Mouse (Mus musculus) heart, postnatal 10 days (tissue): Measurements from ENCODE around the gene Tacstd2. TPM values are rescaled to one million over a fixed set of nuclear protein-coding genes. Genes with fewer than 3 reads are reported as not detected.
A peak's percentile ranks its signal among the peaks of the same experiment; 100 is the strongest.
"Not testable (repeated sequence)": the region's sequence is repeated elsewhere in the genome, so short reads cannot be mapped to it uniquely, and the experiment has no call there.

Experiments
- DNase-seq, 2 experiments: peaks; one replicate each; pipeline ENCODE4 v3.0.0; 2021
- intact Hi-C: fragments of 180-260 bp; cut with DNase I; formaldehyde crosslinking; loops from one replicate; pipeline ENCODE4 v1.15.1; 2025
- total RNA-seq, 2 experiments: library from RNA; stranded (reverse); gene quantifications; 2 replicates each; pipeline ENCODE4 v1.2.3; 2021

Tacstd2 gene
- total RNA-seq, result not detected

- intact Hi-C loops, result loop anchor here (10.0 kb wide), 1 partner anchor 341 kb away; no protein-coding TSS in a partner anchor
- DNase-seq, result no peak
These were observed at the start of gene Tacstd2 for GRCm38 (mm10) chr6:67535777-67536054. Tacstd2 (minus strand) TSS chr6:67535796.

DNA sequence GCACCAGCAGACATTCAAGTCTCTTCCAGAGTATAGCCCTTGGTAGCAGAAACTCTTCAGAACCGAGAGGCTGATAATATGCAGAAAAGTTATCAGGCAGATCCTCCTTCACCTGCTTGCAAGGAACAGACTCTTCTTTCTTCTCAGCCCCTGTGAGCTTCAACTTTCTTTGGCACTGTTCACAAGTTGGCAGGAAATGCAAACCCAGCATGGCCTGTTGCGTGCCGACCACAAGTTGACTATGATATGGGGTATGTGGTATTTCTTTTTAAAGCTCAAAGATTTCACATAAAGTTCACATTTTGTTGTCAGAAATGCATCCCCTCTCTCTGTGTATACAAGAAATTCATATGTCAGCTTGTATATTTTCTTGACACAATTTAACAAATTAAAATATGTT lies 30.7 kb upstream of the Tacstd2 start:
- intact Hi-C loops, result no loop called here
- no peak for DNase-seq

DNA sequence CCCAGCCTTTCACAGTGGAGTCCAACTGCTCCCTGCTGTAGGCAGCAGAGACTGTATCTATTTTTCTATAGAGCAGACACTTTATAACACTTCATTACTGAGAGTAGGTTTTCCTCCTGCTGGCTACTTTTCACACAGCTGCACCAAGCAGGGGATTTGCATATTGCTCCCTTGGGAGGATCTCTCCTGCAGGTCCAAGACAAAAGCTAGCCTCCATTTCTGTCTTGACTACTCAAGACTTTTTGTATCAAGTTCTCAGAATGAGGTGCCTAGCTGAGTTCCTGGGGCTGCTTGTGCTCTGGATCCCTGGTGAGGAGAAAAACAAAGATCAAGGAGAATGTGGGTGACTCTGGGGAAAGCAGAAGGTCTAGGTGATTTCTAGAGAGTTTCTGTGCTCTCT lies 19.8 kb upstream of the Tacstd2 start:
- intact Hi-C loops, result no loop called here
- no peak for DNase-seq

- peak in 1 of 2 experiments; percentile 28 for DNase-seq
- intact Hi-C loops, result loop anchor here (2.0 kb wide), 2 partner anchors 99 to 263 kb away; no protein-coding TSS in a partner anchor
These were observed 14.0 kb upstream of the Tacstd2 start for GRCm38 (mm10) chr6:67549550-67549949.

- intact Hi-C loops, result loop anchor here (10.0 kb wide), 1 partner anchor 340 kb away; no protein-coding TSS in a partner anchor
- DNase-seq, result no peak
These were observed 405 bp downstream of the Tacstd2 start for GRCm38 (mm10) chr6:67535005-67535776.

GRCm38 (mm10) chr6:67534191-67535004 lies 1.2 kb downstream of the Tacstd2 start:
- intact Hi-C loops, result loop anchor here (10.0 kb wide), 1 partner anchor 340 kb away; no protein-coding TSS in a partner anchor
- DNase-seq, result no peak

- no peak for DNase-seq
- intact Hi-C loops, result loop anchor here (10.0 kb wide), 1 partner anchor 338 kb away; no protein-coding TSS in a partner anchor
These were observed 2.7 kb downstream of the Tacstd2 start for GRCm38 (mm10) chr6:67532665-67533440.

DNA sequence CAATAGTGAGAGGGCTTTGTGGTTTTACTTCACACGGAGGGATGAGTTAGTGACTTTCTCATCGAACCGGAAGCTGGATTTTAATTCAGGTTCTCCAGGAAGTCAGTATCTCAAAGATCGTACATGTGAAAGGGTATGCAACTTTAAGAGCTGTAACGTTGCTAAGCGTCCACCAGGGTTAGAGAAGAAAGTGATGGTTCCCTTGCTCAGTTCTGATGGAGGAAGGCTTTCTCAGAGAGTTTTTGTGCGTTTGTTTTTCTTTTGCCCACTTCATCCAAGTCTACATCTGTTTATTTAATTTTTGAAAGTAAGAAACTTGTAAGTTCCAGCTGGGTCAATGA lies 3.8 kb downstream of the Tacstd2 start:
- intact Hi-C loops, result loop anchor here (10.0 kb wide), 1 partner anchor 337 kb away; no protein-coding TSS in a partner anchor
- DNase-seq, result no peak

GRCm38 (mm10) chr6:67530992-67531821 lies 4.4 kb downstream of the Tacstd2 start:
- intact Hi-C loops, result loop anchor here (10.0 kb wide), 1 partner anchor 336 kb away; no protein-coding TSS in a partner anchor
- DNase-seq, result peak in 1 of 2 experiments; percentile 24

DNA sequence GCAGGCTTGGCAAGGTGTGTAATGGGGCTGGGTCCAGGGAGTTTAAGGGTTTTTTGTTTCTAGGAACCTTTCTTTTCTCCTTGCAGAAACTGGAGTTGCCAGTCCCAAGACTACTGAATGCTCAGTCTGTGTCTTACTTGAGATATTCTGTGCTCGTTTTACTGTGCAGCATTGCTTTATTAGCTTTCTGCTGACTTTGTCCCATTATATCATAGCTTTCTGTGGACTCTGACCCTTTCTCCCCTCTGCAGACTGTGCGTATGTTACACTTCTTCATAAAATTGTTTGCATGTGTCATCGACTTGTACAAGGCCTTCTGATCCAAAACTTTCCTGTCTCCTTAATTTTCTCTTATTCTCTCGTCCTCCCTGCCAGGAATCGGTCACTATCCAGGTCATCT lies 9.2 kb downstream of the Tacstd2 start:
- no peak for DNase-seq
- intact Hi-C loops, result no loop called here

GRCm38 (mm10) chr6:67510752-67511151 lies 24.8 kb downstream of the Tacstd2 start:
- peak; percentile 35 to 54 for DNase-seq
- intact Hi-C loops, result no loop called here

DNA sequence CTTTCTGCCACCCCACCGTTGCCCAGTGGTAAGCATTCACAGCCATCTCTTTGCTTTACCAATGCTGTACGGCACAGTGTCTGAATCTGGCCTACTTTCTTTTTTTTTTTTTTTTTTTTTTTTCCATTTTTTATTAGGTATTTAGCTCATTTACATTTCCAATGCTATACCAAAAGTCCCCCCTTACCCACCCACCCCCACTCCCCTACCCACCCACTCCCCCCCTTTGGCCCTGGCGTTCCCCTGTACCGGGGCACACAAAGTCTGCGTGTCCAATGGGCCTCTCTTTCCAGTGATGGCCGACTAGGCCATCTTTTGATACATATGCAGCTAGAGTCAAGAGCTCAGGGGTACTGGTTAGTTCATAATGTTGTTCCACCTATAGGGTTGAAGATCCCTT lies 33.7 kb downstream of the Tacstd2 start:
- intact Hi-C loops, result not testable (repeated sequence)

DNA sequence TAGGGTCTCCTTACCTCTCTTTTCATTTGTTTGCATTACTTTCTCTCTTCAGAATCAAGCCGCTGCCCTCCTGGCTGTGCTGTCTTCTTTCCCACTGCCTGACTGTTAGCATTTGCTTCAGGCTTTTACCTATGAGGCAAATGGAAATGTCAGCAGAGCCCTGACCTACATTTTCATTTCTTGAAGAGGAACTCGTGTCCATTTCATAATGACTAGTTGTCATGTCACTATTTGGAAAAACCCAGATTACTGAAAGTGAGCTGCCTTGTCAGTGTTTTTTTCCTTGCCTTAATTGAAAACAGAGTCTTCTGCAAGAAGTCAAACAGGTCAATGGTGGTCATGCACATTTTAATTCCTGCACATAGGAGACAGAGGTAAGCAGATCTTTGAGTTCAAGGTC lies 43.8 kb downstream of the Tacstd2 start, which contains the start of gene Il23r:
Gene Il23r, minus strand, starts transcription at position 101 of the 400 bp plus-strand sequence.
- intact Hi-C loops, result no loop called here
- no peak for DNase-seq

More for the DNA sequence above, 33.7 kb downstream of the Tacstd2 start:
- not testable (repeated sequence) for DNase-seq

Other genes with a start within 250 kb of the Tacstd2 start
- under 1 TPM in 1 of 2 experiments, not detected in 1; 0.07 TPM for gene Il12rb2, start 159.6 kb downstream of the Tacstd2 start, total RNA-seq
- gene Il23r, start 43.9 kb downstream of the Tacstd2 start, total RNA-seq, result not detected